Mouse (Mus musculus) thymus, postnatal 36 days (tissue): Measurements from ENCODE around the gene Sobp.

Source experiments
- DNase-seq, 2 experiments: peaks; one replicate each; pipeline ENCODE4 v3.0.0; 2022; ENCODE audit warnings: mixed read lengths in 2 of 2

Sobp gene

DNA sequence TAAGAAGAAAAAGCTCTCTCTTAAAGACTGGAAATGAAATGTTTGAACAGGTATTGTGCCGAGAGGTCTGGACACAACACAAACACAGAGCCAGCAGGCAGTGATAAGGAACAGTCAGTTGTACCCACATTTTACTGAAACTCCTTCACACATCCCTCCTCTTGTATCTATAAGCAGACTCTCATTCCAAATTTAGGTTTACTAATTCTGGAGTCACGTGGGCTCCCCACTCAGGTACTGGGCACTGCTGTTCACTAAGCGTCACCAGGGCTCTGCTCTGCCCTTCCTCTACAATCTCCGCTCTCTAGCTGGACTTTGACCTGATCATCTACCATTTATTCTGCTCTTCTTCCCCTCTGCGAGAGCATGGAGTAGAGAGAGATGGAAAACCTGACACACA, 15.4 kb downstream of the Sobp start:
- DNase-seq, result no peak

- no peak for DNase-seq
Measured at GRCm38 (mm10) chr10:43155046-43155560, 19.2 kb downstream of the Sobp start.

- no peak for DNase-seq
Measured at GRCm38 (mm10) chr10:43152643-43153042, 21.7 kb downstream of the Sobp start.

GRCm38 (mm10) chr10:43148456-43148855, 25.9 kb downstream of the Sobp start:
- DNase-seq, result no peak

DNA sequence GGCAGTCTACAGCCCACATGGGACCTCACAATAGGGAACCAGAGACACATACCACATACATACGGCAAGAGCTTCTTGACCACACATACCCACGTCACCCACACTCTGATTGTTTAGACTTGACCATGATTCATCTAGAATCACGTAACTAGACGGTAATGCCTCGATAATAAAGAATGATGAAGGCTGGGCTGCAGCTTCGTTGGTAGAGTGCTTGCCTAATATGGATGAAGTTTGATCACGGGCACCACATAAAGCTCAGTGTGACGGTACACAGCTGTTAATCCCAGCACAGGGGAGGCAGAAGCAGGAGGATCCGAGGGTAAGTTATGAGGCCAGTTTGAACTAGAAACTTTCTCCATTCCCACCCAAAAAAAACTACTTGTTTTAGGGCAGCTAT, 31.2 kb downstream of the Sobp start:
- no peak for DNase-seq

- DNase-seq, result no peak
Measured at GRCm38 (mm10) chr10:43134027-43134426, 40.3 kb downstream of the Sobp start.

GRCm38 (mm10) chr10:43128750-43129149, 45.6 kb downstream of the Sobp start:
- no peak for DNase-seq

- no peak for DNase-seq
Measured at GRCm38 (mm10) chr10:43124561-43124960, 49.8 kb downstream of the Sobp start.

DNA sequence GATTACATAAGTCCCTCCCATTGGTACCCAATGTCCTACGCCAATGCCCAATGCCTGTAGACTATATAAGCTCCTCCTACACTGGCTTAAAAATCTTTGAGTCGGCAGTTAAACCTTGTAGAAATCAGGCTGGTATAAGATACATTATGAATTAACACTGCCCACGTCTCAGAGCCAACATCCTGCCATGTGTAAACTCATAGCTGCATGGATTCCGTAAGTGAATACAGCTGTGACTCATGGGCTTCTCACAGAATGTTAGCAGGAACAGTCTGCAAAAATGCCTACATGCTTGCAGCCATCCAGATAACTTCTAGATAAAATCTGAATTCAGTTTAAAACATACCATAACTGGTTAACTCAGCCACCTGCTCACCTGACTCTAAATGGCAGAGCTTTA, 50.2 kb downstream of the Sobp start:
- no peak for DNase-seq

GRCm38 (mm10) chr10:43123422-43123821, 50.9 kb downstream of the Sobp start:
- no peak for DNase-seq

GRCm38 (mm10) chr10:43120688-43121450, 53.5 kb downstream of the Sobp start:
- DNase-seq, result no peak

DNA sequence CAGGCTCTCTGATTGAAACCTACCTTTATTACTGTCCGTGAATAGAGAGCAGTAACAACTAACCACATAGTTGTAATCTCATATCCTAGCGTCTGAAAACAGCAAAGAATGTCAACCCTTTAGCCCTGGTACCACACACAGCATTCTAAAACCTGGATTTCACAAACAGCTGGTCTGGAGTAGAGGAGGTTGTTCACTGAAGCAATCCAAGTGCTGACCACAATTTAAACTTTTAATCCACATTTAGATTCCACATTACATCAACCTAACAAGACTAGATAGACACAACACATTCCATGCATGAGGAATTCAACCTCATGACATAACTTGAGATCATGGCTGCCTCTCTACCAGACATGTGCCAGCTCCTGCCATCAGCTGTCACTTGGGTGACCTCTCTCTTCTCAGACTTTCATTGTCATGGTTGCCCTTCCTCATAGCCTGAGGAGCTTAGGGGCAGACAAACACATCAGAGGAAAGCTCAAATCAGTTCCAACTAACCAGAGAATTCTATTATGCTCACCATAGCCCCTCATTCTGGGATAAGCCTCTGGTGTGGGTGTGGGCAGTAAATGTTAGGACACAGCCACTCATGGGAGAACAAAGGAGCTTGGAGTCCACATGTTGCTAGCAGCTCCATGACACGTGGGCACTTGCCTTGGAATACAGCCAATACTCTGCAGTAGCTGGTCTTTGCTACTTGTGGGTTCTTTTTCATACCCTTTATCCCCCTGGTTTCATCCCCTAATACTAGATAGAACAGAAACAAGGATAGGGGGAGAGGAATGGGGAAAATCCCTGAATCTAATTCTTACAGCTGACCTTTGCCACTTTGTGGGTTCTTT, 58.0 kb downstream of the Sobp start:
- no peak for DNase-seq

- DNase-seq, result no peak
Measured at GRCm38 (mm10) chr10:43112296-43112695, 62.0 kb downstream of the Sobp start.

DNA sequence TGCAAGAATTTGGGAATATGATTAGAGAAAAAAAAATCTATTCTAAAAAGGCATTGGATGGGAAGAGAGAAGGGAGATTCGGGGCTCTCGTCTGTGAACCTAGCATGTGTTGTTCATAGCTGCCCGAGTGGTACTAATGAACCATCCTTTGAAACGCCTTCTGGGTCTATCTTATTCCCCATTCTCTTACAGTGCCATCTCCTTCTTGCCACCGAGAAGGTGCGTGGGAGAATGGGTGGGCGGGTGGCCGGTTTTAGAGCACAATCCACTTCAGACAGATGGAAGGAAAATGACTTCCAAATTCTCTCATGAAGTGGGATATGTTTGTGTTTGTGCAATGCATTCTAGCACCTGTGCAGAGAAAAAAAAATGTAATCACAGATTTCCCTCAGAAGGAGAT, 67.7 kb downstream of the Sobp start:
- no peak for DNase-seq

DNA sequence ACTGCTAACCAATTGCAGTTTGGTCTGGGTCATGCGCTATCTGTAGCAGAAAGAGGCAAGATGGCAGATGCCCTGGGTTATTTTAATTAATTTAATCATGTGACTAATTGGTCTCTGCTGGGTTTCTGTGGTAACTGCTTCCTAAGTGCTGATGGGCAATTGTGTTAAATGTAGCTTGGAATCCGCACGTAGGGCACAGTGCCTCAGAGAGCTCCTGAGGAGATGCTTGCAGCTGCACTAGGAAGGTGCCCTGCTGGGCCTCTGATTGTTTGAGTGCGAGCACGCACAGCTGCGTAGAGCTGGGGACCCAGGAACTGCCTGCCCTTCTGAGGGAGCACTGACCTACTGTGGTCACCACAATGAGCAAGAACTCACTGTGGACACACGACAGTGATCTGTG, 68.1 kb downstream of the Sobp start:
- no peak for DNase-seq

DNA sequence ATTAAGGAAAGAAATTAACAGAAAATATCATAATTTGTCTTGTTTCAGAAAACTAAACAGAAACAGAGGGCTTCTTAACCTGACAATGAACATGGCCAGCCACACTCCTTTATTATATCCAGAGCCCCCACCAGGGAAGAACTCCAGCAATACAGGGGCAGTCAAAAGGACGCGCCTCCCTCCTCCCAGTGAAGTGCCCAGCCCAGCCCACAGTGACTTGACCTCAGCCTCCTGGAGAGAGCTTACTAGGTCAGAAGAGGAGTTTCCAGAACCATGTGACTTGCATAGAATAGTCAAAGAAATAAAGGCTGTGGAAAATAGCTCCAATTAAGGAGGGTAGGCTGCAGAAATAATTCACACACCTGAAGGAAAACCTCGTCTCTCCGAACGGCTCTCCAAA, 73.8 kb downstream of the Sobp start:
- DNase-seq, result no peak

GRCm38 (mm10) chr10:43099229-43099628, 75.1 kb downstream of the Sobp start:
- no peak for DNase-seq

GRCm38 (mm10) chr10:43097755-43098154, 76.6 kb downstream of the Sobp start:
- DNase-seq, result no peak

DNA sequence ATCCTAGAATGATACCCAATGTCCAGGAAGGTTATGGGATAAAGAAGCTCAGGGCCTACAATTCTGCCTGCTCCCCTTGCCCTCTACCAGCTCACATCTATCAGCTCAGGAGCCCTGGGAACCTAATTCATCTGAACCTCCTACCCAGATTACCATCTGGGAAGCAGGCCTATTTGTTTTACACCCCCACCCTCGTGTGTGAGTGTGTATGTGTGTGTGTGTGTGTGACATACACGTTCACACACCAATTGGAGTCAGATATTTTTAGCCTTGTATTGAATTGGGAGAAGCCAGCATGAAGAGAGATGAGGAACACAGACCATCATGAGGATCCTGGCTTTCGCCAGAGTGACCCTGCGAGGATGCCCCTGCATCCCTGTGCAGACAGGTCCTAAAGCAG, 77.7 kb downstream of the Sobp start:
- DNase-seq, result no peak

- no peak for DNase-seq
Measured at GRCm38 (mm10) chr10:43094537-43094936, 79.8 kb downstream of the Sobp start.

- no peak for DNase-seq
Measured at GRCm38 (mm10) chr10:43093440-43093839, 80.9 kb downstream of the Sobp start.

DNA sequence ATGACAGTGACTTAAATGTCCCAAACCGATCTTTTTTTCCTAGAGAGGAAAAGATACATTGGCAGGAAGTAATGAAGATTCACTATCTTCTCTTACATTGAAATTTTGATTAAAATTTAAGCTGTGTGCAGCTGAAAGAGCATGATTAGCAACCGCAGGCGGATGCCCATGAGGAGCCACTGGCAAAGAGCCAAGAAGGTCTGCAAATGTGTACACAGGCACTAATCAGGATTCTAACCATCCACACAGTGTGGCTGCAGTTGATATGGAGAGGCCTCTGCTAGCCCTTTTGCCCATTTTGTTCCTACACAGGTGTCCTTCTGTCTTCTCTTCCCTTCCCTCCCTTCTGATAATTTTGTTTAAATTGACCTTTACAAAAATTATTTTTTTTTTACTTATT, 84.3 kb downstream of the Sobp start:
- no peak for DNase-seq

- no peak for DNase-seq
Measured at GRCm38 (mm10) chr10:43087421-43087820, 86.9 kb downstream of the Sobp start.

GRCm38 (mm10) chr10:43086888-43087287, 87.4 kb downstream of the Sobp start:
- DNase-seq, result no peak
